Mouse (Mus musculus): ENCODE measurements around the gene Padi1.

Gene Padi1

DNA sequence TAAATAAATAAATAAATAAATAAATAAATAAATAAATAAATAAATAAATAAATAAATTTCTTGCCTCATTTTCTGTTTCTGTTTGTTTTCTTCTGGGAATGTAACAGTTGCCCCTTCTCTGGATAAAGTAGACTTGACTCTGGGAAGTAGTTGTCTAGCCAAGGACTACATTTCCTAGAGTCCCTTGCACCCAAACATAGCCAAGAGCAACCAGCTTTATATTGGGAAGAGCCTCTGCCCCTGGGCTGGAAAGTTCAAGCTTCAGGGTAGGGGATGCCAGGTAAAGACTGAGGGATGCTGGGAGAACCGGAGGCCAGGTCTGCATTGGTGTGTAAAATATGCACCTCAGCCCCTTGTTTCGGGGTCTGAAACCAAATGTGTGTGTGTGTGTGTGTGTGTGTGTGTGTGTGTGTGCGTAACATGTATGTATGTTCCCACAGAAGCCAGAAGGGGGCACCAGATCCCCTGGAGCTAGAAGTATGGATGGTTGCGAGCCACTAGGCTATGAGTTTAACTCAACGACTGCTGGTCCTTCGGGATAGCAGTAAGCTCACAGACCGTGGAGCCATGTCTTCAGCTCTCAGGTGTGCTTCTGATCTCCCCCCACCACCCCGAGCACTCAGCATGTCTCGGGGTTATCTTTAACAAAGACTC lies 61.2 kb downstream of the Padi1 start:
- no peak for DNase-seq (ENCODE audit: low read depth)

DNA sequence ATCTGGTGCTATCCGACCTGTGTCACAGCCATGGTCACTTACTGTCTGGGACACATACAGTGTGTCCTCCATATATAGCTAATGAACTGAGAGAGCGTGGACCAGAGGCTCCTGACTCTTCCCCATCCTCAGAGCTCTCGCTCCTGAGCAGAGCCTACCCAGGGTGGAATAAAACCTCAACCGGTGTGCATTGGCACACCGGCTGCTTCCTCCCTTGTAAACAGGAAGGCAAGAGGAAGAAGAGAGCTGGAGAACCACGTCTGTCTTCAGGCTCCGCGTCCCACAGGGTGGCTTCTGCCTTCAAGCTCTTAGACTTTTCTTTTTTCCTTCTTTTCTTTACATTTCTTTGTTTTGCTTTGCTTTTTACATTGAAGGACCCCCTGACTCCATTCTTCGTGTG lies 62.8 kb downstream of the Padi1 start:
- DNase-seq (ENCODE audit: low read depth): no peak

- no peak for DNase-seq (ENCODE audit: low read depth)
These were observed 65.1 kb downstream of the Padi1 start for GRCm38 (mm10) chr4:140780507-140780906.

DNA sequence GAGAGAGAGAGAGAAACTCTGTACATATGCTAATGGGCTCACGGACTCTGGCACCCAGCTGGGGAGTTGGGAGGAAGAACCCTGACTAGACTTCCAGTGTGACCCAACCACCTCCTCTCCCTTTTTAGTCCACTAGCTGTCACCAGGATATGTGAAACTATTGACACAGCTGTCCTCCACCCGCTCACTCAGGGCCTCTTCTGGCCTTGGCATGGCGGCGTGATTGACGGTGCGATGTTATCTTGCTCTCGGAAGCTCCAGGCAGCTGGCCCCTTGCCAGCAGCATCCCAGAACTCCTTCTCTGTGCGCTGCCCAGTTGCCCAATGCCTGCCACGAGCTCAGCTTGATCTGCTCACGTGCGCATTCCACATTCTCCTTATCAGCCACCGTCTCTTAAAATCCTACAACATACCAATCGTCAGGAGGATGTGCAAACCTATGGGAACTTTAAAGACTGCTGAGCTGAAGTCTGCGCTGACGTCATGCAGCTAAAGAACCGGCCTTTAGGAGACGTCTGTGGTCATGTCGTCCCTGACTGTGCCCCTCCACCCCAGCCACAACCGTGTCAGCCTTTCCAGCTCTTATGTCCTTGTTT lies 65.7 kb downstream of the Padi1 start:
- DNase-seq (ENCODE audit: low read depth): no peak

- DNase-seq (ENCODE audit: low read depth): peak; percentile 27
These were observed 69.0 kb downstream of the Padi1 start for GRCm38 (mm10) chr4:140776623-140777022.

DNA sequence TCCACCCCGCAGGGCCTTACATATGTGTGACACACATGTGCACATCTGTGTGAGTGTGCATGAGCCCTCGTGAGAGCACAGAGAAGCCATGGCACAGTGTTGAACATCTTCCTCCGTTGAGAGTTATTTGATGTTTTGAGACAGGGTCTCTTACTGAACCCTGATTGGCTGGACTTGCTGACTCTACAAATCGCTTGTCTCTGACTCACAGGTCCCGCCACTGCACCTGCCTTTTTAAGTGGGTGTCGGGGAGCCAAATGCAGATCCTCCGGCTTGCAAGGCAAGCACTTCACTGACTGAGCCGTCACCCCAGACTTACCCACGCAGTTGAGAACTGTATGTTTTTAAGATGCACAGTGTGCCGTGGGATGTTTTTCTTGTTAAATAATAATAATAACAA lies 69.7 kb downstream of the Padi1 start:
- peak; percentile 15 for DNase-seq (ENCODE audit: low read depth)

- no peak for DNase-seq (ENCODE audit: low read depth)
These were observed 70.7 kb downstream of the Padi1 start for GRCm38 (mm10) chr4:140774893-140775292.

DNA sequence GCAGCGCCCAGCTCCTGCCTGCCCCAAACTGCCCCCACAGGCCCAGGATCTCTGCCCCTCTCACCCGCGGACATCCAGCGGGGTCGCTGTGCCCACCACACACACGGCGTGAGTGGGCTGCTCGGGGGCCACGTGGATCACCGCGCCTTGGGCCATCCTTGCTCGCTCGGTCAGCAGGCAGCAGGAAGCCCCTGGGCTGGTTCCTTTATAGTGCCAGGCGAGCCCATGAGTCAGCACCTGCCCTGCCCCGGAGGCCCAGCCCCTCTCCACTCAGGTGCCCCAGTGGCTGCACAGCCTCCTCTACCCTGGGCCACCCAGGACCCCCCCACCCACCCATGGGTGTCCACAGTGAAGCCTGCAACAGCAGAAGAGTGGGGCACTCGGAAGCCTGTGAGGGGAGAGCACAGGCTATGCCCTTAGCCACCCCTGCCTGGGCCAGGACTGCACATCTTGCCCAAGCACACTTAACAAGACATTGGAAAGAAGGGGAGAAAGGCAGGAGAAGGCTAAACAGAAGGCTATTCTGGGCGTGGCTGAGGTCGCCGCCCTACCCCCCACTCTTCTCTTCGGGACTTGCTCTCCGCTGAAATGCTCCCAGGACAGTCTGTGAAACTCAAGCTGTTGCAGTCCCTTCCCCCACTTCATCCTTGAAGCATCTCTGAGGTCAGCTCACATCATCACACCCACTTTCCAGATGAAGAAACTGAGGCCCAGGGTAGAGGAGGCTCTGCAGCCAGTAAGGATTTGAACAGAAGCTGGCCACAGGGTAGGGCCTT lies 71.4 kb downstream of the Padi1 start, which contains the start of gene Padi4:
Gene Padi4, minus strand, starts transcription at position 212 of the 776 bp plus-strand sequence.
- no peak for DNase-seq (ENCODE audit: low read depth)

- no peak for DNase-seq (ENCODE audit: low read depth)
These were observed 74.5 kb downstream of the Padi1 start for GRCm38 (mm10) chr4:140771091-140771490.

- no peak for DNase-seq (ENCODE audit: low read depth)
These were observed 75.1 kb downstream of the Padi1 start for GRCm38 (mm10) chr4:140770433-140770832.

DNA sequence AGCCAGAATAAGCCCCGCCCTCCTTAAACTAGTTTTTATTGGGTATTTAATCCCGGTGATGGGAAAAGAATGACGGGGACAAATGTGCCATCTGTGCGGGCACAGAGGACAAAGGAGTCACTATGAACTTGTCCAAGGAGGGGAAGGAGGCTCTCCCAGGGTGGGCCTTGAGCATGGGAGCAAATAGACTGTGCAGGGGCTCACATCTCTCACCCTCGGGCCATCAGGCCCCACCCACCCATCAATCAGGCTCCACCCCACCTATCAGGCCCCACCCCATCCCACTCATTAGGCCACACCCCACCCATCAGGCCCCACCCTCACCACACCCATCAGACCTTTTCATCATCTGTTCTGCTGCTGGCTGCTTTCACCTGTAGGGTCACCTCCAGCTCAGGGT lies 76.6 kb downstream of the Padi1 start:
- no peak for DNase-seq (ENCODE audit: low read depth)

DNA sequence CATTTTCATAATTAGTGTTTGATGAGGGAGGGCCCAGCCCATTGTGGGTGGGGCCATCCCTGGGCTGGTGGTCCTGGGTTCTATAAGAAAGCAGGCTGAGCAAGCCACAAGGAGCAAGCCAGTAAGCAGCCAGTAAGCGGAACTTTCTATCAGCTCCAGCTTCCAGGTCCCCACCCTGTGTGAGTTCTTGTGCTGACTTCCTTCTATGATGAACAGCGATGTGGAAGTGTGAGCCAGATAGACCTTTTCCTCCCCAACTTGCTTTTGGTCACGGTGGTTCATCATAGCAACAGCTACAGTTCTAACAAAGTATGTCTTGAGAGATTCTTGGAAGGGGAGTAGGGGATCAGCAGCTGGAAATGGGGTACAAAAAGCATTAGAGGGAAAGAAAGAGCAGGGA lies 79.6 kb downstream of the Padi1 start:
- DNase-seq (ENCODE audit: low read depth): no peak

DNA sequence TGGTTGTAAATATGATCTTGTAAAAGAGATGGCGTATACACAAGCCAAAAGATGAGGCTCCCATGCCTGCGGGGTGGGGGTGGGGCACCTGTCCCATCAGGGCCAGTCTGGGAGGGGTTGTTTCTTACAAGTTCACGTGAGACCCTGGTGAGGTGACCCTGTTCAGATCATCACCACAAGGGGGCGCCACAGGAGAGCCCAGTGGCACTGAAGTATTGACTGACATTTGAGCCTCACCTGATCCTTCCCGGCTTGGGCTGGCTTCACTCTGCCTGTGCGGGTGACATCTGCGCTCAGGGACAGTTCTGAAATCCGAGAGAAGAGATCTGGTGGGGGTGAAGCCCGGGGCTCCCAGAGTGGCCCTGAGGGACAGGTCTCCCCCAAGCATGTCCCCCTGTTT lies 82.4 kb downstream of the Padi1 start:
- peak; percentile 74 for DNase-seq (ENCODE audit: low read depth)
